Mouse (Mus musculus): ENCODE results near the gene Kalrn. TPM values are rescaled to one million over a fixed set of nuclear protein-coding genes. Genes with fewer than 3 reads are reported as not detected.

Gene Kalrn
- polyA plus RNA-seq, 1 experiment from 2014 or later: 30.0 TPM

GRCm38 (mm10) chr16:34079511-34079910 lies 493.8 kb downstream of the Kalrn start:
- no peak overlapping the region for H3K27ac ChIP-seq
- H3K4me3 ChIP-seq (replicated peaks): no peak overlapping the region
- no peak for ATAC-seq (ENCODE audit: low FRiP score)
- H3K4me2 ChIP-seq: no peak overlapping the region
- peaks cover 26% of the 10 kb centered on the region for H3K4me1 ChIP-seq
- H3K9me3 ChIP-seq: no peaks in the 10 kb centered on the region
- H3K27me3 ChIP-seq: no peaks in the 10 kb centered on the region
- 77% methylated on average over 4 of the region's 4 CpGs for WGBS
- no peak overlapping the region for H3K9ac ChIP-seq
- no peaks in the 10 kb centered on the region for H3K36me3 ChIP-seq (replicated peaks)

- H3K36me3 ChIP-seq (replicated peaks): no peaks in the 10 kb centered on the region
- no peak for ATAC-seq (ENCODE audit: low FRiP score)
- no peak overlapping the region for H3K9ac ChIP-seq
- peaks cover 21% of the 10 kb centered on the region for H3K4me1 ChIP-seq
- H3K4me3 ChIP-seq (replicated peaks): no peak overlapping the region
- 0 out of 2 replicates have a peak overlapping the region, but pooled peaks have one; percentile 42 for H3K27ac ChIP-seq
- 86% methylated on average over 2 of the region's 2 CpGs for WGBS
- H3K4me2 ChIP-seq: no peak overlapping the region
- peaks cover 3% of the 10 kb centered on the region; the same call in 1 of the 2 replicates for H3K9me3 ChIP-seq
- no peaks in the 10 kb centered on the region for H3K27me3 ChIP-seq
These were observed 494.6 kb downstream of the Kalrn start for GRCm38 (mm10) chr16:34078732-34079131.

- H3K4me1 ChIP-seq: 0 out of 2 replicates have a peak, but pooled peaks cover 4% of the 10 kb centered on the region
- no peak overlapping the region for H3K9ac ChIP-seq
- no peak overlapping the region for H3K27ac ChIP-seq
- peaks cover 3% of the 10 kb centered on the region; the same call in 1 of the 2 replicates for H3K9me3 ChIP-seq
- H3K4me3 ChIP-seq (replicated peaks): no peak overlapping the region
- no peak overlapping the region for H3K4me2 ChIP-seq
- 88% methylated on average over 3 of the region's 3 CpGs for WGBS
- ATAC-seq (ENCODE audit: low FRiP score): no peak
- H3K27me3 ChIP-seq: no peaks in the 10 kb centered on the region
- no peaks in the 10 kb centered on the region for H3K36me3 ChIP-seq (replicated peaks)
These were observed 497.2 kb downstream of the Kalrn start for GRCm38 (mm10) chr16:34076101-34076500.

GRCm38 (mm10) chr16:34073930-34074329 lies 499.4 kb downstream of the Kalrn start:
- Histone ChIP-seq H3K36me3 (replicated peaks) (no peaks in the 10 kb centered on the region), H3K27me3 (no peaks in the 10 kb centered on the region)
- ATAC-seq (ENCODE audit: low FRiP score): no peak

GRCm38 (mm10) chr16:34072136-34072535 lies 501.2 kb downstream of the Kalrn start:
- Histone ChIP-seq H3K4me3 (replicated peaks) (no peak overlapping the region), H3K27me3 (no peaks in the 10 kb centered on the region), H3K36me3 (replicated peaks) (no peaks in the 10 kb centered on the region), H3K4me1 (no peaks in the 10 kb centered on the region), H3K27ac (no peak overlapping the region), H3K9me3 (peaks cover 3% of the 10 kb centered on the region; the same call in 1 of the 2 replicates), H3K4me2 (no peak overlapping the region), H3K9ac (no peak overlapping the region)
- no peak for ATAC-seq (ENCODE audit: low FRiP score)
- WGBS: 85% methylated on average over 3 of the region's 3 CpGs

More at GRCm38 (mm10) chr16:34073930-34074329, 499.4 kb downstream of the Kalrn start:
- Histone ChIP-seq H3K4me3 (replicated peaks) (no peak overlapping the region), H3K9me3 (peaks cover 3% of the 10 kb centered on the region; the same call in 1 of the 2 replicates), H3K27ac (no peak overlapping the region), H3K4me1 (0 out of 2 replicates have a peak, but pooled peaks cover 4% of the 10 kb centered on the region), H3K4me2 (no peak overlapping the region), H3K9ac (no peak overlapping the region)
- 91% methylated on average over 4 of the region's 4 CpGs for WGBS

- H3K4me3 ChIP-seq (replicated peaks): no peak overlapping the region
These were observed 502.0 kb downstream of the Kalrn start for GRCm38 (mm10) chr16:34071223-34071825.

GRCm38 (mm10) chr16:34069481-34069880 lies 503.9 kb downstream of the Kalrn start:
- H3K4me1 ChIP-seq: no peaks in the 10 kb centered on the region
- H3K27ac ChIP-seq: no peak overlapping the region
- ATAC-seq (ENCODE audit: low FRiP score): no peak
- H3K4me2 ChIP-seq: no peak overlapping the region
- no peak overlapping the region for H3K4me3 ChIP-seq (replicated peaks)
- 90% methylated on average over 3 of the region's 3 CpGs for WGBS
- H3K36me3 ChIP-seq (replicated peaks): no peaks in the 10 kb centered on the region
- H3K9me3 ChIP-seq: peaks cover 3% of the 10 kb centered on the region; the same call in 1 of the 2 replicates
- H3K27me3 ChIP-seq: no peaks in the 10 kb centered on the region
- H3K9ac ChIP-seq: no peak overlapping the region

More at GRCm38 (mm10) chr16:34071223-34071825, 502.0 kb downstream of the Kalrn start:
- Histone ChIP-seq H3K4me2 (no peak overlapping the region), H3K27ac (no peak overlapping the region), H3K9ac (no peak overlapping the region), H3K36me3 (replicated peaks) (no peaks in the 10 kb centered on the region), H3K9me3 (peaks cover 3% of the 10 kb centered on the region; the same call in 1 of the 2 replicates), H3K27me3 (no peaks in the 10 kb centered on the region), H3K4me1 (no peaks in the 10 kb centered on the region)
- no peak for ATAC-seq (ENCODE audit: low FRiP score)
- WGBS: 93% methylated on average over 3 of the region's 3 CpGs

- H3K4me3 ChIP-seq (replicated peaks): no peak overlapping the region
- no peak overlapping the region for H3K9ac ChIP-seq
- no peak overlapping the region for H3K27ac ChIP-seq
- no peak for ATAC-seq (ENCODE audit: low FRiP score)
- no peaks in the 10 kb centered on the region for H3K9me3 ChIP-seq
- H3K4me2 ChIP-seq: no peak overlapping the region
- no peaks in the 10 kb centered on the region for H3K4me1 ChIP-seq
- no peaks in the 10 kb centered on the region for H3K27me3 ChIP-seq
- H3K36me3 ChIP-seq (replicated peaks): no peaks in the 10 kb centered on the region
These were observed 506.4 kb downstream of the Kalrn start for GRCm38 (mm10) chr16:34066922-34067321.

- Histone ChIP-seq H3K9me3 (no peaks in the 10 kb centered on the region), H3K9ac (no peak overlapping the region), H3K4me2 (no peak overlapping the region), H3K27ac (no peak overlapping the region), H3K4me1 (no peaks in the 10 kb centered on the region), H3K27me3 (no peaks in the 10 kb centered on the region), H3K36me3 (replicated peaks) (no peaks in the 10 kb centered on the region), H3K4me3 (replicated peaks) (no peak overlapping the region)
- 91% methylated on average over 4 of the region's 4 CpGs for WGBS
- no peak for ATAC-seq (ENCODE audit: low FRiP score)
These were observed 507.0 kb downstream of the Kalrn start for GRCm38 (mm10) chr16:34066376-34066775.

- Histone ChIP-seq H3K9me3 (no peaks in the 10 kb centered on the region), H3K36me3 (replicated peaks) (no peaks in the 10 kb centered on the region), H3K27ac (no peak overlapping the region), H3K27me3 (no peaks in the 10 kb centered on the region), H3K4me2 (no peak overlapping the region), H3K4me3 (replicated peaks) (no peak overlapping the region), H3K9ac (no peak overlapping the region), H3K4me1 (no peaks in the 10 kb centered on the region)
- 87% methylated on average over 4 of the region's 4 CpGs for WGBS
- no peak for ATAC-seq (ENCODE audit: low FRiP score)
These were observed 510.0 kb downstream of the Kalrn start for GRCm38 (mm10) chr16:34063313-34063712.

- no peak overlapping the region for H3K4me2 ChIP-seq
- 88% methylated on average over 1 of the region's 1 CpGs for WGBS
- no peak for ATAC-seq (ENCODE audit: low FRiP score)
These were observed 511.7 kb downstream of the Kalrn start for GRCm38 (mm10) chr16:34061661-34062060.

GRCm38 (mm10) chr16:34058611-34059010 lies 514.7 kb downstream of the Kalrn start:
- Histone ChIP-seq H3K27me3 (no peaks in the 10 kb centered on the region), H3K27ac (no peak overlapping the region), H3K4me3 (replicated peaks) (no peak overlapping the region), H3K4me1 (no peaks in the 10 kb centered on the region), H3K9ac (no peak overlapping the region), H3K36me3 (replicated peaks) (peaks cover 12% of the 10 kb centered on the region), H3K9me3 (no peaks in the 10 kb centered on the region), H3K4me2 (no peak overlapping the region)
- no peak for ATAC-seq (ENCODE audit: low FRiP score)
- WGBS: 87% methylated on average over 3 of the region's 3 CpGs

More at GRCm38 (mm10) chr16:34061661-34062060, 511.7 kb downstream of the Kalrn start:
- Histone ChIP-seq H3K27me3 (no peaks in the 10 kb centered on the region), H3K27ac (no peak overlapping the region), H3K9ac (no peak overlapping the region), H3K4me3 (replicated peaks) (no peak overlapping the region), H3K36me3 (replicated peaks) (no peaks in the 10 kb centered on the region), H3K4me1 (no peaks in the 10 kb centered on the region), H3K9me3 (no peaks in the 10 kb centered on the region)

- peaks cover 22% of the 10 kb centered on the region for H3K36me3 ChIP-seq (replicated peaks)
- no peaks in the 10 kb centered on the region for H3K4me1 ChIP-seq
- 76% methylated on average over 5 of the region's 5 CpGs for WGBS
- no peaks in the 10 kb centered on the region for H3K27me3 ChIP-seq
- no peak overlapping the region for H3K9ac ChIP-seq
- H3K4me2 ChIP-seq: no peak overlapping the region
- no peak for ATAC-seq (ENCODE audit: low FRiP score)
- H3K27ac ChIP-seq: no peak overlapping the region
- no peak overlapping the region for H3K4me3 ChIP-seq (replicated peaks)
- H3K9me3 ChIP-seq: no peaks in the 10 kb centered on the region
These were observed 515.9 kb downstream of the Kalrn start for GRCm38 (mm10) chr16:34057464-34057863.
